Comparison of ENCODE assay signal across 8 mouse cellular contexts in genomic region chr17:56162231-56162774, GRCm38 (mm10). TPM values are rescaled to one million over a fixed set of nuclear protein-coding genes. Genes with fewer than 3 reads are reported as not detected.
DNase-seq lines count a peak whose midpoint lies in the region; ATAC-seq lines count a peak whose summit lies in the region.

Gene Tnfaip8l1, plus strand, starts transcription at chr17:56162477.

- H3K4me2 ChIP-seq in heart, embryonic 14.5 days (ENCODE audit: low read length), result peak within 1 kb of the TSS; percentile 85
- H3K4me2 ChIP-seq in liver, embryonic 13.5 days, result peak within 1 kb of the TSS; percentile 76
- H3K4me2 ChIP-seq in stomach, embryonic 16.5 days (ENCODE audit: low read depth, low read length), result peak within 1 kb of the TSS; percentile 63

- H3K4me3 ChIP-seq in heart, embryonic 14.5 days (ENCODE audit: control insufficient read depth in 1 of 2, insufficient read depth in 1 of 2, low read depth in 1 of 2, low read length in 2 of 2), result peak within 1 kb of the TSS; percentile 44
- peak within 1 kb of the TSS; percentile 54 for H3K4me3 ChIP-seq in liver, embryonic 13.5 days (replicated peaks)
- peak within 1 kb of the TSS; percentile 57 for H3K4me3 ChIP-seq in stomach, embryonic 16.5 days (replicated peaks; ENCODE audit: low read length)

- DNase-seq in c-Kit-negative CD71-positive TER-119-positive erythroid progenitor cells, embryonic 14.5 days (ENCODE audit: low read depth, low spot score), result peak; percentile 74
- peak; percentile 76 for DNase-seq in fibroblast of lung, adult 2 months (ENCODE audit: low read depth)
- peak; percentile 97 for DNase-seq in kidney, postnatal 14 days
- DNase-seq in liver, embryonic 13.5 days, result peak; percentile 92
- DNase-seq in neural tube, embryonic 10.5 days (ENCODE audit: extremely low spot score, low spot score), result peak; percentile 92

- WGBS in heart, embryonic 14.5 days, result 2% methylated on average over 30 of the region's 30 CpGs
- 1% methylated on average over 30 of the region's 30 CpGs for WGBS in liver, embryonic 13.5 days (ENCODE audit: insufficient replicate concordance)
- 2% methylated on average over 30 of the region's 30 CpGs for WGBS in stomach, embryonic 16.5 days

- H3K4me1 ChIP-seq in heart, embryonic 14.5 days (ENCODE audit: control insufficient read depth in 2 of 2, insufficient read depth in 2 of 2, low read length in 2 of 2), result peaks cover 11 to 13% of the 10 kb centered on the region in 2 experiments
- H3K4me1 ChIP-seq in liver, embryonic 13.5 days (replicated peaks), result peaks cover 36% of the 10 kb centered on the region
- peaks cover 22% of the 10 kb centered on the region for H3K4me1 ChIP-seq in stomach, embryonic 16.5 days (ENCODE audit: control insufficient read depth, insufficient read depth, low read length)

- no peaks in the 10 kb centered on the region for H3K36me3 ChIP-seq in heart, embryonic 14.5 days (ENCODE audit: control insufficient read depth, insufficient read depth, low read length)
- H3K36me3 ChIP-seq in liver, embryonic 13.5 days, result no peaks in the 10 kb centered on the region
- H3K36me3 ChIP-seq in stomach, embryonic 16.5 days (ENCODE audit: control insufficient read depth, insufficient read depth, low read length), result no peaks in the 10 kb centered on the region

- peaks cover 18% of the 10 kb centered on the region for H3K27me3 ChIP-seq in heart, embryonic 14.5 days (ENCODE audit: control insufficient read depth, insufficient read depth, low read length)
- peaks cover 30% of the 10 kb centered on the region for H3K27me3 ChIP-seq in liver, embryonic 13.5 days
- peaks cover 11% of the 10 kb centered on the region; the same call in 1 of the 2 replicates for H3K27me3 ChIP-seq in stomach, embryonic 16.5 days (ENCODE audit: control insufficient read depth, insufficient read depth, low read length)

- H3K27ac ChIP-seq in heart, embryonic 14.5 days (replicated peaks in 1 of 2; ENCODE audit: control insufficient read depth in 1 of 2, insufficient read depth in 1 of 2, low read depth in 2 of 2, low read length in 2 of 2), result peak within 1 kb of the TSS in 1 of 2 experiments; percentile 7; a peak in 1 of 4 replicates
- H3K27ac ChIP-seq in liver, embryonic 13.5 days, result no peak within 1 kb of the TSS
- peak within 1 kb of the TSS; percentile 56 for H3K27ac ChIP-seq in stomach, embryonic 16.5 days (ENCODE audit: low read length)

- peak; percentile 87 for ATAC-seq in CD4-positive, CD25-positive, alpha-beta regulatory T cell, adult 4 months
- ATAC-seq in heart, embryonic 14.5 days (ENCODE audit: insufficient number of reproducible peaks, insufficient read depth, low FRiP score, low read depth), result peak; percentile 95
- peak; percentile 97 for ATAC-seq in liver, embryonic 13.5 days (ENCODE audit: low read depth)
- ATAC-seq in stomach, embryonic 16.5 days (ENCODE audit: insufficient read depth, low FRiP score), result peak; percentile 96

- no peaks in the 10 kb centered on the region for H3K9me3 ChIP-seq in heart, embryonic 14.5 days (ENCODE audit: control insufficient read depth, low read length)
- no peaks in the 10 kb centered on the region for H3K9me3 ChIP-seq in liver, embryonic 13.5 days (replicated peaks)
- no peaks in the 10 kb centered on the region for H3K9me3 ChIP-seq in stomach, embryonic 16.5 days (replicated peaks; ENCODE audit: control insufficient read depth, low read length)

- H3K9ac ChIP-seq in heart, embryonic 14.5 days (ENCODE audit: low read length), result peak within 1 kb of the TSS; percentile 66
- peak within 1 kb of the TSS; percentile 60 for H3K9ac ChIP-seq in liver, embryonic 13.5 days
- H3K9ac ChIP-seq in stomach, embryonic 16.5 days (ENCODE audit: low read length), result peak within 1 kb of the TSS; percentile 69

RNA-seq across cellular contexts. Expression of gene Tnfaip8l1, which starts in this region (rescaled TPM):
- 10 to 100 TPM; 30.3 to 43.4 TPM for polyA plus RNA-seq in CD4-positive, CD25-positive, alpha-beta regulatory T cell, adult 4 months (2017; shearing (Covaris generic))
- 8.9 and 9.4 TPM in 2 replicates for polyA plus RNA-seq in heart, embryonic 14.5 days (2014; fragmentation: Nextera tagmentation; extraction: Ambion mirVana)
- 2.7 and 2.9 TPM in 2 replicates for polyA plus RNA-seq in liver, embryonic 13.5 days (2015; fragmentation: Nextera tagmentation; extraction: Ambion mirVana)
- 11.9 and 14.3 TPM in 2 replicates for polyA plus RNA-seq in stomach, embryonic 16.5 days (2015; fragmentation: Nextera tagmentation; extraction: Ambion mirVana)
